Mouse (Mus musculus) urinary bladder, postnatal 14 days (tissue): ENCODE results near the gene Batf3.
A peak's percentile ranks its signal among the peaks of the same experiment; 100 is the strongest.

Source experiments
- DNase-seq: peaks from one replicate; pipeline ENCODE4 v3.0.0; 2021; ENCODE audit warnings: low spot score

Gene Batf3

DNA sequence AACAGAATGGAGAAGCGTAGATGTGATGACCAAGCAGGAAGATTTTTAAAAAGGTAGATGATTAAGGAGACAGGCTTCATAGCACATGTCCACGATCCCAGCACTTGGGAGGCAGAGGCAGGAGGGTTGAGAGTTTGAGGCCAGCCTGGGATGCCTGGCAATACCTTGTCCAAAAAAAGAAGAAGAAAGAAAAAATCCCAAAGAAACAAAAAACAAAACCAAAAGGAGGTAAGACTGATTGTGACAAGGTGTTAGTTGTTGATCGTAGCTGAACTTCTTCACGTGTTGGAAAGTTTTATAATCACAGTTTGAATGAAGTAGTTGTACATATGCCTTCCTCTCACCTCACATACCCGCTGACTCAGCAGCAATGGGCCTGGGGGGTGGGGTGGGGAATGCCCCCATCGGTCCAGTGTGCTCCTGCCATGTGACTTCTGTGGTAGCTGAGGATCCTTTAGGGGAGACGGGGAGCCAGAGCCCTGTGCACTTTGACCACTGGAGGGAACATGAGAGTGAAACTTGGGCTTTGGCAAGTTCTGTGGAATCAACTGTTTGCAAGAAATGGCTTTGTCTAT lies 11.3 kb upstream of the Batf3 start:
- no peak for DNase-seq

GRCm38 (mm10) chr1:191086960-191087359 lies 10.7 kb upstream of the Batf3 start:
- DNase-seq, result no peak

- DNase-seq, result no peak
These were observed 9.7 kb upstream of the Batf3 start for GRCm38 (mm10) chr1:191087955-191088354.

- DNase-seq, result no peak
These were observed 8.3 kb upstream of the Batf3 start for GRCm38 (mm10) chr1:191089355-191089754.

DNA sequence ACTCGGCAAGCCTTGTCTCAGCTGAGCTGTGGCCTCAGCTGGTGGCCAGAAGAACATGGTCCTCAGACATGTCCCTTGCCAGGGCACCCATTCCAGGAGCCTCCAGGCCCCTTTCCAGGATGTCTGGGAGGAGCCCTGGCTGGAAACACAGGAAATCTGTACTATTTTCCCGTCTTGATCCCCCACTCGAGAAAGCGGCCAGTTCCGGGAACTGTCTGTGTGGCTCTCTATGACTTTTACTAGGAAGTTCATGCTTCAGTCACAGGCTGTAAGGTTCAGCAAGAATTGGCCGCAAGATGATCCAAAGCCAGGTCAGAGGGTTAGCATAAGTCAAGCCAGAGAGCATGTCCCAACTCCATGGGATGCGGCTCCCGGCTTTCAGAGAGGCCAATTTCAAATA lies 5.6 kb upstream of the Batf3 start:
- no peak for DNase-seq

DNA sequence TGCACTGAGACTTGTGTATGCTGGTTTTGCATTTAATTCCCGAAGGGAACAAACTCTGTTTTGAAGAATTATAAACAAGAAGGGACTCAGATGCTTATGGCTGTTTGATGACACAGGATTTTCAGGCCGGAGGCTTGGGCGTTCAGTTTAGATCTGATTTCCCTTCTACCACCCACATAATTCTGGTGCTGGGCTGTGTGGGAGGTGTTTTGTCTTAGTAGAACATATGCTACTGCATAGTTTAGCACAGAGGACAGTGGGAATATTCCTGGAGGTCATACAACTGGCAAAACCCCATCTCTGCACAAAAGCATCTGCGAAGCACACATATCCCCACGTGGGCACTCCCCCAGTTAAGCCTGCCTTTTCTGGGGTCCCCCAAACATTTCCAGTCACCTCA lies 4.1 kb upstream of the Batf3 start:
- DNase-seq, result no peak

DNA sequence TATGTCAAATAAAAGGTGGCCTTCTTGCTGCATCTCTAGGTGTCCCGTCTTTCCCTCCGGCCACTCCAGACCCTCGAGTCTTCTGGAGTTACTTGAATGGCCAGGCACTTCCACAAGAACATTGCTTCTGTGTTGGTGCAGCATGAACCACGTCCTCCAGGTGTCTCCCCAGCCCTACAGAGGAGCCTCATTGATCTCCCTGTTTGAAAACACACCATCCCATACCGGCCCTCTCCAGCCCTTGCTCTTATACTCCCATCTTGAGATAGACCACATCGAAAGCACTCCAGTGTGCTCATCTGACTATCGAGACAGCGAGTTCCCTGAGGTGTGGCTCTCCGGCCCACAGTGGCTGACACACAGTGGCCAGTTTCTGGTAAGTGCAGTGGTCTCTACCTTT lies 2.6 kb upstream of the Batf3 start:
- DNase-seq, result peak; percentile 14

GRCm38 (mm10) chr1:191096871-191097681 lies 571 bp upstream of the Batf3 start:
- peak; percentile 27 for DNase-seq

DNA sequence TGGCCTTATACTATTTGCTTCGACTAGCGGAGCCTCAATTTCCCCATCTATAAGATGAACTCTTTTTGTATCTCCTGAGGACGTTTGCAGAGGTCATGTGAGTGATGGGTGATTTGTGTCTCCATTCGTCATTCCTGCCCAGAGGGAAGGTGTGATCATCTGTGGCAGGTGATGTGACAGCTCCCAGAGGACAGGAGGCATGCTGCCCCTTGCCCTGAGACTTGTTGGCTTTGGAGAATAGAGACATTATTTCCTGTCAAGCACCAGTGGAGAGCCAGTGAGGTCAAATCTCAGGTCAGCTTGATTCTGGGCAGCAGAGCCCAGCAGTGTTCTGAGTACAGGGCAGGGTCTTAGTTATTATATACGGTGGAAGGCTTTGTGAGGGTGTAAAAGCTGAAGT lies 1.5 kb downstream of the Batf3 start:
- DNase-seq, result no peak

DNA sequence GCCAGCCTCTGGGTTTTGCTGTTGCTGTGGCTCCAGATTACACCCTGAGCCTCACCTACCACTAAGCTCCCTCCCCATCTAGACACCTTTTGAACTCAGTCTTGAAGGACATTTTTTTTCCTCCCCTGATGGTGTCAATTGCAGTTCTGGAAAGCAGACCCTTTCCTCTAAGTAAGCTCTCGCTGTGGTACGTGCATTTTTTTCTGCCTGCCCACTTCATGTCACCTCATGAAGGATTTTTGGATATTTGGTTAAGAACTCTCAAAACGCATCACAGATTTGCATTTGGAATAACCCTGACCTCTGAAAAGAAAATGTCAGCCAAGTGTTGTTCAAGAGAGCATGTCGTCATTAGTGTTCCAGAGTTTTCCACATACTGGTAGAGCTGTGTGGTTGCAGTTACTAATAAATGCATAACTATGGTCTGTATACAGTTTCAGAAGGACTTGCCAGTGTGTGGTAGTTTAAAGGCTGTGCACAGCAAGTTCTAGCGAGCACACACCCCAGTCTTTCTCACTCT lies 2.2 kb downstream of the Batf3 start:
- no peak for DNase-seq

DNA sequence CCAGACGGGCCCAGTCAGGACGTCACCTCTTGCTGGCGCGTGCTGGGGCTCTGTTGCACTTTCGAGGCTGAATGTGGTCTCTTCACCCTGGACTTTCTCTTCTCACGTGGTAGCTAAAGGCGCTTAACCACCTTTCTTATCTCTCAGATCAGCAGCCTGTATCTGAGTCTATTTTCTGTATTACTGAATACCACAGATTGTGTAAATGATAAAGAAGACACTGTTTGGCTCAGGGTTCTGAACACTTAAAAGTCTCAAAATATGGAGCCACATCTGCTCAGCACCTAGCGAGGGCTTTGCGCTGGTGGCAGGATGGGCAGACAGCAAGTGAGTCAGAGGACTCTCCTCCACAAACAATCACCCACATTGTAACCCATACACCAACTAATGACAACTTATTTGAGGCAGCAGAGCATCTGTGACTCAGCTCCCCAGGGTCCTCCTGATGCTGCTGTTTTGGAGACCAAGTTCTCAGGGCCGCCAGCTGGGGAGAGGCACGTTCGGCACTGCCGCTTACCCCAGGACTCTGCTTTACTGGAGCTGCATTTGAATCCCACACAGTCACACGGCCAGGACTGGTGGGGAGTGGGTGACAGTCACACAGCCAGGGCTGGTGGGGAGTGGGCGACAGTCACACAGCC lies 5.2 kb downstream of the Batf3 start:
- DNase-seq, result no peak

DNA sequence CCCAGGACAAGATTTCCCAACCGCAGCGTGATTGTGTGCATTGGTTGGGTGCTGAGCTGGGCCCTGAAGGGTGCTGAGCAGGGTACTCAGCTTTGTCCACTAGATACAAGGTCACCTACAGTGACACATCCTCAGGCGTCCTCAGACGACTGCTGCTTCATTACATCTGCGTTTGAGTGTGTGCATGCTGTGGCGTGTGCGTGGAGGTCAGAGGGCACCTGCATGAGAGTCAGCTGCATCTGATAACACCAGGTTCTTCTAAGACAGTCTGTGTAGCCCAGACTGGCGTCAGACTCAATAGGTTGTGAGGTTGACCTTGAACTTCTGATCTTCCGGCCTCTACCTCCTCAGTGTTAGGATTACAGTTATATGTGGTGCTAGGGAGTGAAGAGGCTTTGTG lies 7.6 kb downstream of the Batf3 start:
- DNase-seq, result no peak

- DNase-seq, result no peak
These were observed 9.7 kb downstream of the Batf3 start for GRCm38 (mm10) chr1:191107306-191107705.

GRCm38 (mm10) chr1:191109907-191110306 lies 12.3 kb downstream of the Batf3 start:
- DNase-seq, result no peak

- no peak for DNase-seq
These were observed 13.5 kb downstream of the Batf3 start for GRCm38 (mm10) chr1:191111146-191111545.

DNA sequence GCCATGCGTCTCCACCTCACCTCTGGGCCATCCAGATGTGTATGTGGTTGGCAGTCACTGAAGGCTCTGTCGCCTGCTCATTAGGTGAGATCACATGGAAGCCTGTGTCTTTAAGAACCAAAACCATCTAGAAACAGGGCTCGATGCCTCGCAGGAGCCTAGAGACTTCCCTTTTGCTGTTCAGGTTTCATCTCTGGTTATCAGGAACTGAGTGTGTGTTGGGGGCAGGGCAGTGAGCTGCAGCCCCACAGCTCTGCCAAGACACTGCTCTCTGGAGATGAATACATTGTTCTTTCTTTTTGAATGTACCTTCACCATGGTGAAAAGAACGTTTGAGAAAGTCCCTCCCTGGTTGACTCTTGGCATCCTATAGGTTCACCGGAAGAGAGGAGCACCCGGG lies 17.2 kb downstream of the Batf3 start:
- DNase-seq, result no peak

- peak; percentile 16 for DNase-seq
These were observed 18.0 kb downstream of the Batf3 start for GRCm38 (mm10) chr1:191115514-191116238.

GRCm38 (mm10) chr1:191122744-191123143 lies 25.1 kb downstream of the Batf3 start:
- no peak for DNase-seq

DNA sequence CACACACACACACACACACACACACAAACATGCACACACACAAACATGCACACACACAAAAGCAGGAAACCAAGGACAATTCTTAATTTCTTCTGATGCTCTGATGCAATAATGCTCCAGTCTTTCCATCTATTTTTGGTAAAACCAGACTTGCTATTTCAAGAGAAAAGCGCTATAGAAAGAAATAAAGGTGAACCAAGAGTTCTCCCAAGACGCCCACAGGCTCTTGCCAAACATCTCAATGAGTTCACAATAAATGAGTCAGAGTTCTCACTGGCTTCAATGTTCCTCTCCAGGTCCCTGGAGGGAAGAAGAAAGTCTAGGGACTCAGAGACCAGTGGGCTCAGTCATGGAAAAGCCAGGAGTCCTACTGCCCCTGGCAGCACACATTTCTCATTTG lies 26.0 kb downstream of the Batf3 start:
- no peak for DNase-seq

GRCm38 (mm10) chr1:191124288-191124687 lies 26.6 kb downstream of the Batf3 start:
- no peak for DNase-seq

- peak; percentile 67 for DNase-seq
These were observed 28.4 kb downstream of the Batf3 start for GRCm38 (mm10) chr1:191125811-191126638.

GRCm38 (mm10) chr1:191131692-191132091 lies 34.0 kb downstream of the Batf3 start:
- no peak for DNase-seq
